Mouse (Mus musculus): ENCODE results near the gene Bcas2.
"Not testable (repeated sequence)": the region's sequence is repeated elsewhere in the genome, so short reads cannot be mapped to it uniquely, and the experiment has no call there.

Bcas2 gene

DNA sequence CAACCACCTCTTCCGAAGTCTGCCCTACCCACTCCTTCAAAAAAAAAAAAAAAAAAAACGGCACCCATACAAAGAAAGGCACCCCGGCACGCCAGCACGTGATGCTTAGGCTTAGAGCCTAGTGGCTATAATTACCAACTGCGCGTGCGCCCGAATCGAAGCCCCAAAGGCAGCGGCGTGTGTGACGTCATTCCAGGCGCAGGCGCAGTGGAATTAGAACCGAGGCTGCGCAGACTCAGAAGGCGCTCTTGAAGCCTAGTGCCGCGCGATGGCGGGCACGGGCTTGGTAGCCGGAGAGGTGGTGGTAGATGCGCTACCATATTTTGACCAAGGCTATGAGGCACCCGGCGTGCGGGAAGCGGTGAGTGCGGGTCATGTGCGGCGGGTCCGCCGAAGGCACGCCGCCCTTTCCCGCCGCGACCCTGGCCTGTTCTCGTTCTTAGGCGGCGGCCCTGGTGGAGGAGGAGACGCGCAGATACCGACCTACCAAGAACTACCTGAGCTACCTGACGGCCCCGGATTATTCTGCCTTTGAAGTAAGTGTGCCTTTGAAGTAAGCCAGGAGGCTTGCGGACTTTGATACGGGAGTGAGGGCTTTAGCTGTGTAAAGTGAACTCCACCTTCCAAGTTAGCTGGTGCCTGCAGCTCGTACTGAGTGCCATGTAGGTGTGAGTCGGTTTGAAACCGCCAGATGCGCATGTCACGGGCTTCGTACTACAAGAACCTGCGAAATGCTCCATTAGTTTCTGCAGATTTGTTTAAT lies at the start of gene Bcas2:
TSS of gene Bcas2 (plus strand) at position 151 of the 763 bp plus-strand sequence.
- peak; percentile 98 for DNase-seq

DNA sequence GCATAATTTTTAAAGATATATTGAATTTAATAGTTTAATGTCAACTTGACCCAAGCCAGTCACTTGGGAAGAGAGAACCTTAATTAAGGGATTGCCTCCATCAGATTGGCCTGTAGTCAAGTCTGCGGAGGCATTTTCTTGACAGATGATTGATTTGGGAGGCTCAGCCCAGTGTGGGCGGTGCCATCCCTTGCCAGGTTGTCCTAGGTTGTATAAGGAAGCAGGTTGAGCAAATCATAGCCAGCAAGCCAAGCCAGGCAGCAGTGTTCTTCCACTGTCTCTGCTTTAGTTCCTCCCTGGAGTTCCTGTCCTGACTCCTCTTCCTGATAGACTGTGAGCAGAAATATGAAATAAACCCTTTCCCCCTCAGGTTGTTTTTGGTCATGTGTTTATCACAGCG lies 47.8 kb upstream of the Bcas2 start:
- no peak for DNase-seq

GRCm38 (mm10) chr3:103126138-103126537 lies 45.3 kb upstream of the Bcas2 start:
- no peak for DNase-seq

DNA sequence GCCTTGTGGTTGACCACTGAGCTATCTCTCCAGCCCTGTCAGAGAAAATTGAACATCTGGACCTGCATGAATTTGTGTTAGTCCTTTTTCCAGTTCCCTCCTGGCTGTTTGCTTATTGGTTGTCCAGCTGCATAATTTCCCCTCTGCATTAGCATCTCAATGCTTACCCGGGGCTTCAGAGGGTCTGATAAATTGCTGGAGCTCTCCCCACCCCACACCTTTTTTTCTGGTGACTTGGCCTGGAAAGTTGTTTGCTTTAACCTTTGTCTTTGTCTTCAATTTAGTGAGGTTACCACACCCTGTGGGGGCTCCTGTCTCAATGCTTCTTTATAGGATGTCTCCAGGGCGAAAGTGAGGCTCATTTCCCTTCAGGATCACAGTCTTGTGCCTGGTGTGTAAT lies 44.3 kb upstream of the Bcas2 start:
- no peak for DNase-seq

- DNase-seq = no peak
Observed at GRCm38 (mm10) chr3:103127721-103128120, 43.7 kb upstream of the Bcas2 start.

GRCm38 (mm10) chr3:103128251-103128650 lies 43.2 kb upstream of the Bcas2 start:
- DNase-seq = no peak

DNA sequence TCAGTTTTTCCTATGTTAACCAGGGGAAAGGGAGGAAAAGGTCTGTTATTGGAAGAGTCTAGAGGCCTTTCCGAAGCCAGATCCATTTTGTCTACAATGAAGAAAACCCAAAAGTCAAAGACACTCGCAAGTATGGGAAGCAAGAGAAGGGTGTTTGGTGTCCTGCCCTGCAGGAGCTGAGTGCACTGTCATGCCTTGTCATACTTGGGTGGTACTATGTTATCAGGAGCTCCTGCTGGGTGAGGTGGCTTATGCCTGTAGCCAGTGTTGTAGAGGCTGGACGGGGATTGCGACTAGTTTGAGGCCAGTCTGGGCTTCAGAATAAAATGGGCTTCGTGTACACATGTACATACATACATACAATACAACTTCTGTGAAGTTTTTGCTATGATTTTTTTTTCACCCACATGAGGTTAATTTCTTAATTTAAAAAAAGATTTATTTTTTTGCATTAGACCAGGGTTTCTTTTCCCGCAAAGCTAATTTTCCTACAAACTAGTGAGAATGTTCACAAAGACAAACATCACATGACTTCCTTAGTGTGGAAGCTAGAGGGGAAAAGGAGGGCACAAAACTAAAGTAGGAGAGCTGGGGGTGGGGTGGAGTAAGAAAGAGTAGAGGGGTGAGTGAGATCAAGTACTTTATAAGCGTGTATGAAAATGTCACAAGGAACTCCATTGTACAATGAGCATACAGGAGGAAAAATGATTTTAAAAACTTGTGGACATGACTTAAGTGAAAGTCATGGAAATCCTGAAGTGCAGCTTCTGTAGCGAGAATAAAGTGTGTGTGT lies 41.9 kb upstream of the Bcas2 start:
- no peak for DNase-seq

DNA sequence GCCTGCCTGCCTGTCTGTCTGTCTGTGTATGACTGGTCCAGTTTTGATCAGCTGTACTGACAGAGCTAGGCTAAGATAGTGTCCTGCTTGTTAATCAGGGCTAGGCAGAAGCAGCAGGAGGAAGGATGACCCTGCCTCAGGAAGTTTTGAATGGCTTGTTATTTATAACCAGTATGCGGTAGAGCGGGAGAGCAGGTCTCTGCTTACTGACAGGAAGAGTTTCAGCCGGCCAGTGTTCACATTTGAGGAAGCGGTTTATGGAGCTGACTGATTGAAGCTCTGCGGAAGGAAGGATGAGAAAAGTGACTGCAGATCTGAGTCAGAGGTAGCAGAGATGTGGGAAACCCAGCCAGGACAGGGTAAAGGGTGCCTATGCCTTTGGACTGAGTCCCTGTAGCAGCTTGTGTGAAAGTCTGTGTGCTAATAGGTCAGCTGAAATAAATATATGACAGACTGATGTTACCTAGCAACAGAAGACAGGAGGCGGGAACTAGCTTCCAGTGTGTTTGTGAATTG lies 41.2 kb upstream of the Bcas2 start:
- DNase-seq = peak; percentile 62

- DNase-seq = no peak
Observed at GRCm38 (mm10) chr3:103133098-103133497, 38.4 kb upstream of the Bcas2 start.

DNA sequence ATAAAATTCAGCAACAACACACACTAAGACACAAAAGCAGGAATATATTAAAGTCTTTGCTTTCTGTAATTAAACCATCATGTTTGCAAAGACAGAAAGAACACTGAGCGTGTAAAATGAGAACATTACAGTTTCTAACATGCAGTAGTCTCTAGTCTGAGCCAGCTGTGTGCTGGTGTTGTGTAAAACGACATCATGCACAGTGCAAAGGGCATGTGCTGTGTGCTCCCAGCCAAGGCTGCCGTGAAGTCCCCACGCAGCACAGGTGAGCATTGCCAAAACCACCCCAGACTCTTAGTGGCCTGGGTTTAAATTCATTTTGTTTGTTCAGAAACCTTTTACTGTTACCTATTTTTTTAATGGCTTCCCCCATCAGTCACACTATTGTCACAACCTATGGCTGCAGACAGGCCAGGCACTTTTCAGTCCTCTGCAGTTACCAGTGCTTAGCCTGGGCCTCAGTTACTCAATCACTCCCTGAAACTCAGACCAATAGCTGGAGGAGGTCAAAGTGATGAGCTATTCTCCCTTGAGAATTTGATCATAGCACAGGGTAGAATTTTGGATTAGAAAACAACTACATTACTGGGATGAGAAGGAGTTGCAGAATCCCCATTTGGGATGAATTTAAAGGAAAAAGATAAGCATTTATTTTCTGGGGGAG lies 34.9 kb upstream of the Bcas2 start:
- DNase-seq = no peak

DNA sequence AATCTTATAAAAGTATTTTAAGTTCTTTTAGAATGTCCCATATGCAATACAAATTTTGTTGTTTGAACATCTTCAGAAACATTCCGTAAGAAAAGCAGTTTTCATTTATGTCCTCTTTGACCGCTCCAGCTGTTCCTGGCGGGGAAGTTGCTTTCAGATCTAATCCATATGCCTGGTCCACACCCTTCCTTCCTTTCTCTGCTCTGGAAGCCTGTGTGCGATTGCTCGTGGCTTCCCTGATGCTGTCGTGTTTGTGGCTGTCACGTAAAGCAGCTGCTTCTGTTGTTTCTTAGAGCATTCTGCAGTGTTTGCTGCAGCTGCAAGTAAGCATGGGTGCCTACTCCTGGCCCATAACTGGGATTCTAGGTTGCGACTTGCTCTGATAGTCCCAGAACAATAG lies 32.4 kb upstream of the Bcas2 start:
- no peak for DNase-seq

DNA sequence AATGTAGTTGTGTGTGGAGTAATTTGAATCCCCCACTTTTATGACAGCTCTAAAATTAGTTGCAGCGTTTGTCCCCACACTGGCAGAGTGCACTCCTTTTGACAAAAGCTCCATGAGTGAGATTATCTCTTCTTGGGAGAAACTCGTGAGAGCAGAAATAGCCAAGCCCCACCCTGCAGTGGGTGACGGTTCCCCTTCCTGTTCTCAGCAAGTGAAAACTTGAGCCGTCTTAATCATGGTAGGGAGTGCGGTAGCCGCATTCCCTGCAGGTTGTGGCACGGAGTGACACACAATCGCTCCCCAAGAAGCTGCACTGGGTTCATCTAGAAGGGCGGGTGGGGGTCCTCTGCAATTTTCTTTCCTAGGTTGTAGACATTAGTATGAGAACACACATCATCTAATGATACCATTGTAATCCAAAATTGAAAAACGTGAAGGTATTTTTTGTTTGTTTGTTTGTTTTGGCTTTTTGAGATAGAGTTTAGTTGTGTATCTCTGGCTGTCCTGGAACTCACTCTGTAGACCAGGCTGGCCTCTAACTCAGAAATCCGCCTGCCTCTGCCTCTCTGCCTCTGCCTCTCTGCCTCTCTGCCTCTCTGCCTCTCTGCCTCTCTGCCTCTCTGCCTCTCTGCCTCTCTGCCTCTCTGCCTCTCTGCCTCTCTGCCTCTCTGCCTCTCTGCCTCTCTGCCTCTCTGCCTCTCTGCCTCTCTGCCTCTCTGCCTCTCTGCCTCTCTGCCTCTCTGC lies 31.2 kb upstream of the Bcas2 start:
- DNase-seq = not testable (repeated sequence)

- no peak for DNase-seq
Observed at GRCm38 (mm10) chr3:103141287-103141686, 30.2 kb upstream of the Bcas2 start.

DNA sequence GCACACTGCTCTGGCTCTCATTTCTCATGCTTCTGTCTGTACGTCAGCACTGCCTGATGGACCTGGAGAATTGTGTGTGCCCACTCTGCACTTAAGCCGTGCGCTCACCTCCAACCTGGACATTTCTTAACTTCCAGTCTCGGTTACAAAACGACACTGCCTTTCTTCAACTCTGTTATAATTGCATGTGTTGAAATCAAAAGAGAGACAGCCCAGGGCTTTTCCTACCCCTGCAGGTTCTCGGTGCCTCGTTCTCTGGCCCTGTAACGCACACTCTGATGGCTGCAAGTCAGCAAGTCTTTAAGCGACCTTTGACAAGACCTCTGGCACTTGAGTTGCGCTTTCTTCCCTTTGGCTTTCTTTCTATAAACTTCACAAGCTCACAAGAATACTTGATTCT lies 29.1 kb upstream of the Bcas2 start:
- DNase-seq = no peak

- no peak for DNase-seq
Observed at GRCm38 (mm10) chr3:103145336-103145735, 26.1 kb upstream of the Bcas2 start.

DNA sequence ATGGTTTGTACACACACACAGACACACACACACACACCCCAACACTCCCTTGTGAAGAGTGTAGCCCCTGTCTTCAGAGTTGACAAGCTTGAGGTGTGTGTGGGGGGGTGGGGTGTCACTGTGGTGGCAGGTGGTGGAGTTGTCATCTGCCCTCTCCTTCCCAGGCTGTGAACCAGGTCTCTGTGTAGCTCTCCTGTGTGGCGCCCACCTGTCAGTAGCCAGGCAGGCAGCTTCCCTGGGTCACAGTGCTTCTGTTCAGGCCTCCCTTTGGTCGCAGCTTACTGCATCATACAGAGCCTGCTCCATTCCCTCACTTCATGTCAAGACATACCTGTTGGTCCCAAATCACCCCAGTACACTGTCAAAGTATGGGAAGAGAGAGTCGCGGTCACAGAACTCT lies 25.7 kb upstream of the Bcas2 start:
- DNase-seq = no peak

DNA sequence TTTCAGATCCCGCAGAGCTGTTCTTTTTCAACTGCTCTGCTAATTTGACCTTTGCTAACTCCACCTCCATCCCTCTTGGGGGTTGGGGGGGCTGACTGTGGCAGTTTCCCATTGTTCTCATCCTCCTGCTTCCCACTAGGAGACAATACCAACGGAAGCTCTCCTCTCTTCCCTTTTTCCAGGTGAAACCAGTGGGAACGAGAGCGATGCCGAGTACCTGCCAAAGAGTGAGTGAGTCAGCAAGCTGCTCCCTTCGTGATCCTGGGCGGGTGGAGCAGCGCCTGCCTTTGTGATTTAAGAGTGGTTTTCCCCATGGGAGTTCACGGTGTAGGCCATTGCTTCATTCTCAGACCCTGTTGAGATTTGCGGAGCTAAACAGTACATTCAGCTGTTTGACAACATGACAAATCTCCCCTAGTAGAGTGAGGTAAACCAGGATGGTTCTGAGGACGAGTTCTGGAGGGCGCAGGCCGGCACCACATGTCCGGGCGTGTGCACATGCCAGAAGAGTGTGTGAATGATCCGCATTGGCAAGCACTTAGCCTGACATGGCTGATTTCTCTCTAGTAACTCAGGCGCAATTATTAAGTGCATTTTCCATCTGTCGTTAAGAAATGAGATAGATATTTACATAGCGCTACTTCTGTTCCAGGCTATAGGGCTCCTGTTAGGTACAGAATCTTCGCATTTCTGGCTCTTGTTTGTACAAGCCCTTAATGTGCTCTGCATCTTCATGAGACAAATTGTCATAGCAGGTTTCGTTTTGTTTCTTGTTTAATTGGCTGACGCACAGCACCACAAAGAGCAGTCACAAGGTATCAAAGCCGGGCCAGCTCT lies 24.9 kb upstream of the Bcas2 start:
- no peak for DNase-seq

DNA sequence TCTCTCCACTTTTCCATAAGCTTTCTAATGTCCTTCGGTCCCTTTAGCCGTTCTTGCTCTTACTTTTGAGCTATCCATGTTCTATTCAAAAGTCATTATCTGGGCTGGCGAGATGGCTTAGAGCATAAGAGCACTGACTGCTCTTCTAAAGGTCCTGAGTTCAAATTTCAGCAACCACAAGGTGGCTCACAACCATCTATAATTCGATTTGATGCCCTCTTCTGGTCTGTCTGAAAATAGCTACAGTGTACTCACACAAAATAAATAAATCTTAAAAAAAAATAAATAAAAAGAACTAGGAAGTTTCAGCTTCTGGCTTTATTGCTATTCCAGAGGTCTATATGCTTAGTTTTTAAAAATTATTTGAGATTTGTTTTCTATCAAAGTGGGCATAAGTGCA lies 23.7 kb upstream of the Bcas2 start:
- no peak for DNase-seq

DNA sequence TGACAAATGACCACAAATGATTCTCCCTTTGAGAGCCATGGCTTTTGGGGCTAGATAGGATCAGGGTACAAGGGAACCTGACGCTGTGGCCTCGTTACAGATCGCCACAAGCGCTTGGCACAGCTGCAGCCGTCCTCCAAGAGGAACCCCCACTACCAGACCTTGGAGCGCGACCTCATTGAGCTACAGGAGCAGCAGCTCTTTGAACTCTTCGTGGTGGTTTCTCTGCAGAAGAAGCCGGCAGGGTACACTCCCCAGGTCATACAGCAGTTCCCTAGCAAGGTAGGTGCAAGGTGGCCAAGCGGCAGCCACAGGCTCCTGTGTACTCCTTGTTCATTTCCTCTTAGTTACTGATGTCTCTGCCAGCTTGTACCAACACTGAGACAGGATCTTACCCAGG lies 22.5 kb upstream of the Bcas2 start:
- no peak for DNase-seq

DNA sequence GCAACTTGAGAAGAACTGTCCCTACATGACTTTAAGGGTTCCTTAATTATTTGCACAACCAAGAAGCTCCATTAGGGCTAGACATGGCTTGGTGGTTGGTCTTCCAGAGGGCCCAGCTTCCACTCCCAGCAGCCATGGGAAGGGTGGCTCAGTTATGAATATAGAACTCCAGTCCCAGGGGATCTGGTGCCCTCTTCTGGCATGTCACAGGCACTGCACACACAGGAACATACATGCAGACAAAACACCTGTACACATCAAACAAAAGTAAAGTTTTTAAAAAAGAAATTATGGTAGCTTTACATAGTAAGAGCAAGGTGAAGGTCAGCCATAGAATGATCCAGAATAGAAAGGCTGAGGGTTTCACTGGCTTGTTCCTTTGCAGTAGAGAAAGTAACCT lies 17.7 kb upstream of the Bcas2 start:
- no peak for DNase-seq

- DNase-seq = no peak
Observed at GRCm38 (mm10) chr3:103159232-103159900, 12.1 kb upstream of the Bcas2 start.

Measured in layer of hippocampus, adult 9-11 months (tissue).